Mouse (Mus musculus): ENCODE results near the gene Golga3. TPM values are rescaled to one million over a fixed set of nuclear protein-coding genes. Genes with fewer than 3 reads are reported as not detected.
A peak's percentile ranks its signal among the peaks of the same experiment; 100 is the strongest.

Golga3 gene
- total RNA-seq (2021): 10 to 100 TPM; 36.4 to 39.9 TPM
- long read RNA-seq, experiment 1, full-length matches to known transcripts: 4 of 17 reads
- long read RNA-seq, experiment 1, partial matches to known transcripts: 11 of 17 reads
- long read RNA-seq, experiment 1, other reads (novel, unspliced or antisense): 2 of 17 reads
- long read RNA-seq, experiment 2, full-length matches to known transcripts: 3 of 20 reads
- long read RNA-seq, experiment 2, partial matches to known transcripts: 16 of 20 reads
- long read RNA-seq, experiment 2, other reads (novel, unspliced or antisense): 1 of 20 reads

GRCm38 (mm10) chr5:110176362-110177020, at the start of gene Golga3:
Gene Golga3 (plus strand): TSS chr5:110176701.
- DNase-seq: peak; percentile 90 to 91
- intact Hi-C loops (cut with DNase I): loop anchor here (5.0 kb wide), 1 partner anchor 39 kb away; the partner anchor contains the start of gene Chfr

DNA sequence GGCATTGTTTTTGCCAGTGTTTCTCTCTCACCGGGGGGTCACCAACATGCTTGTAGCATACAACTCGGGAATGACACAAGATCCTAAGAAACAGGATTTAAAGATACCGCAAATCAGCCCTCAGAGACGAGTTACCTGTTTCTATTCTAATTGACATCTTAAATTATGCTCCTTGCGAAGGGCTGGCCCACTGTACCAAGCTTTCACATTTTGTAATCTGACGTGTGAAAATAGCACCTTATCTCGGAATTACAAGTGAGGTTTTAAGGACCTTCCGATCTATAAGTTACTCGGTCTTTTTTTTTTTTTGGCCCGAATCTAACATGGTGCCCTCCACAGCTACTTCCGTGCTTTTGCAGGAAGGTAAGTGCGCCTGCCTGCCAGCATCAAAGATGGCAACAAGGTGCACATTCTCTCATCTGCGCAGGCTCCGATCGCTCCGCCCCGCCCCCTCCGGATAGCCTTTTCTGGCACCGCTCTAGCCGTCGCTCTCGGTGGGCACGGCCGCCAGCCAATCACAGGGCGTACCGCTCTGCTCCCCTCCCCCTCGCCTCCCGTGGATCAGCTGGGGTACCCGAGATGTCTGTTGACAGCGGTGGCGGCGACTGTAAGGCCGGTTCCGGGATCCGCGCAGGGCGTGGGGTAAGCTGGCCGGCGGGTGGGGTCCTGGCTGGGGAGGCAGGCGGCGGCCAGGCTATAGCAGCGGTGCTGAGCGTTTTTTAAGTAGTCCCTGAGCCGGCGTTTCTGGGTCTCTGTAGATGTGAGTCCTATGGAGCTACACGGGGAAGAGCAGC, 41.0 kb upstream of the Golga3 start, which contains the start of gene Chfr:
TSS of gene Chfr (plus strand) at position 550 of the 794 bp plus-strand sequence.
- intact Hi-C loops (cut with DNase I): loop anchor here (5.0 kb wide), 1 partner anchor 42 kb away; the partner anchor contains the start of gene Golga3
- peak; percentile 98 to 99 for DNase-seq

- intact Hi-C loops (cut with DNase I): loop anchor here (5.0 kb wide), 1 partner anchor 41 kb away; the partner anchor contains the start of gene Golga3
- DNase-seq: no peak
Observed at GRCm38 (mm10) chr5:110136087-110136464, 40.4 kb upstream of the Golga3 start.

- DNase-seq: no peak
- intact Hi-C loops (cut with DNase I): loop anchor here (5.0 kb wide), 1 partner anchor 39 kb away; the partner anchor contains the start of gene Golga3
Observed at GRCm38 (mm10) chr5:110137816-110138215, 38.7 kb upstream of the Golga3 start.

- DNase-seq: no peak
- intact Hi-C loops (cut with DNase I): loop anchor here (5.0 kb wide), 1 partner anchor 38 kb away; the partner anchor contains the start of gene Golga3
Observed at GRCm38 (mm10) chr5:110139325-110139724, 37.2 kb upstream of the Golga3 start.

GRCm38 (mm10) chr5:110140424-110140823, 36.1 kb upstream of the Golga3 start:
- DNase-seq: no peak
- intact Hi-C loops (cut with DNase I): no loop called here

DNA sequence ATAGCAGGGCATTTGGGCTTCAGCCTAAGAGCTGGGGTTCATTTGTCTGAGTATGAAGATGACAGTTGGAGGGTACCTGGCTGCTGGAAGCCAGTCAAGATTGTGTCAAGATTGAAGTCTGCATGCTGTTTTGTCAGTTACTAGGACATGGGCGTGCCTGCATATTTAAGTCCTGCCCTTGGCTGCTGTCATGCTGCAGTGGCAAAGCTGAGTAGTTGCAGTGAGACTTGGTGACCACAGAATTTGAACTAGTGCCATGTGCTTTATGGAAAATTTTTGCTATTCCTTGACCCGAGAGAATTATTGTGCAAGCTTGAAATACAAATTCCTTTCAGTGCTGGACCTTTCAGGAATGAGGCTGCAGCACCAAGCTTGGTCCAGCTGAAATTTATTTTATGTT, 34.2 kb upstream of the Golga3 start:
- DNase-seq: no peak
- intact Hi-C loops (cut with DNase I): no loop called here

- DNase-seq: no peak
- intact Hi-C loops (cut with DNase I): no loop called here
Observed at GRCm38 (mm10) chr5:110143007-110143406, 33.5 kb upstream of the Golga3 start.

DNA sequence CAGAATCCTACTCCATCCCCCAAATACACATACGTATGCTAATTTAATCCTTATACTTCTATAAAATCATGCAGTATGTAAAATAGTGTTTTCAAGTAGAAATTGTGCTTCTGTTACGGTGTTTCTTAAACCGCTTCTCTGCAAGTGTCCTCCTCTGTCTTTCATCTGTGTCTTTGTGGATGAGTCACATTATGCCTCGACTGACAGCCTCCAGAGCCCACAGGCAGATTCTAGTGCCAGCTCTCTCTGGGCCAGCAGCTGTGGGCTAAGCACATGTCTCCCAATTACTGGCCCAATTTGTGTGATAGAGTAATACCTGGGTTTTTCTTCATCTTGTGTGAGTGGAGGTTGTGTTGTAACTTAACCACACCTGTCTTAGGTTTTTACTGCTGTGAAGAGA, 7.1 kb upstream of the Golga3 start:
- intact Hi-C loops (cut with DNase I): no loop called here
- DNase-seq: no peak

DNA sequence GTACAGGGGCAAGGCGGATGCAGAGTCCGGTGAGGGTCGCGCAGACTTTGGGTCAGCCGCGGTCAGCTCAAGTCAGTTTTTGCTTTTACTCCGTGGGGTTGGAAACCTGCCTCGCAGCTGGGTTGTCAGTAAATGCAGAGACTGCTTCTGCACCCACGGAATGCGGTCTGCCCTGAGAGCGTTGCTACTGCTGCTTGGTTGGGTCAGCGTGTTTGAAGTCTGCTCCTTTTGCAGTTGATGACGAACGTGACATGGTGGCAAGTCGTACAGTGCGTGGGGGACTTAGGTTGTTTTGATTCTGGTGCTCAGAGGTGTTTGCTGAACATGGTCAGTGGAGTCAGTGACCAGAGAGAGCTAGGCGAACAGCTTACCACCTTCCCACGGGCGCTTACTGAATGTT, 520 bp downstream of the Golga3 start:
- intact Hi-C loops (cut with DNase I): loop anchor here (5.0 kb wide), 1 partner anchor 40 kb away; the partner anchor contains the start of gene Chfr
- DNase-seq: no peak

DNA sequence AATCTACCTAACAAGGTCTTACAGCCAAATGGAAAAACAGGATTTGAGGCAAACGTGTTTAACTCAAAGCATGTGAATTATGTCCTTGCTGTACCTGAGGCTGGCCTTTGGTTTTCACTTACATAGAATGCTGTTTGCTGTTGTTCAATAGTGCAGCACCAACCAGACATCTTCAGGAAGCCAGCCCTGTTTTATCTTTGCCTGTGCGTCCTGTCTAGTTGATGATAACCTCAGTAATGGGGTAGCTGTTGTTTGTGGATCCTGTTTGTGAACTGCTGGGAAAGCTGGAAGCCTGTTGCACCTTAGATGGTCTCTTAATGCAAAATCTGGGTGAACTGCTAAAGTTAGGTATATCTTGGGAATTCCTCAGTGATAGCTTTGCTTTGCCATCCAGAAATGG, 2.1 kb downstream of the Golga3 start:
- intact Hi-C loops (cut with DNase I): loop anchor here (5.0 kb wide), 1 partner anchor 41 kb away; the partner anchor contains the start of gene Chfr
- no peak for DNase-seq

DNA sequence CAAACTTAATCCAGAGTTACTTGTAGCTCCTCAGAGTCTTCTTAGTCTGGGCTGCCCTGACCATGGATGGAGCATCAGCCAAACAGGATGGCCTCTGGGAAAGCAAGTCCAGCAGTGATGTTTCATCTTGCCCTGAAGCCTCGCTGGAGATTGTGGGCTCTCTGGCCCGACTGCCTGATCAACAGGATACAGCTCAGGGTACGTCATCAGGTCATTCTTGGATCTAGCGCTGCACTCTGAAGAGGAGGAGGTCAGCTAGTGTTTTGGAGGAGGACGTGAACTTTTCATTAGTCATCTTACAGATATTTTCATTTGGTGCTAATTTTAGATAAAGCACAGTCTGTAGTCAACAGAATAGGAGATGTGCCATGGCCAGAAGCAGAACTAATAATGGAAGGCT, 5.2 kb downstream of the Golga3 start:
- intact Hi-C loops (cut with DNase I): no loop called here
- no peak for DNase-seq

- intact Hi-C loops (cut with DNase I): no loop called here
- DNase-seq: no peak
Observed at GRCm38 (mm10) chr5:110203164-110203895, 26.8 kb downstream of the Golga3 start.

DNA sequence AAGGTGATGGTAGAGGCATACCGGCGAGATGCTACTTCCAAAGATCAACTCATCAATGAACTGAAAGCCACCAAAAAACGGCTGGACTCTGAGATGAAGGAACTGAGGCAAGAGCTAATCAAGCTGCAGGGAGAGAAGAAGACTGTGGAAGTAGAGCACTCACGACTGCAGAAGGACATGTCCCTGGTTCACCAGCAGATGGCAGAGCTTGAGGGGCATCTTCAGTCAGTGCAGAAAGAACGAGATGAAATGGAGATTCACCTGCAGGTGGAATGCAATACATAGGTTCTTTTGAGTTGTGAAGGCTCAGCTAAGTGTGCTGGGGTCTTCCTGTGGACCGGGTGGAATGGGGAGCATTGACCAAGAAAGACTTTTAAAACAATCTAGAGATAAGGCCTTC, 28.3 kb downstream of the Golga3 start:
- DNase-seq: no peak
- intact Hi-C loops (cut with DNase I): loop anchor here (1.0 kb wide), 1 partner anchor 16 kb away; no protein-coding TSS in a partner anchor

DNA sequence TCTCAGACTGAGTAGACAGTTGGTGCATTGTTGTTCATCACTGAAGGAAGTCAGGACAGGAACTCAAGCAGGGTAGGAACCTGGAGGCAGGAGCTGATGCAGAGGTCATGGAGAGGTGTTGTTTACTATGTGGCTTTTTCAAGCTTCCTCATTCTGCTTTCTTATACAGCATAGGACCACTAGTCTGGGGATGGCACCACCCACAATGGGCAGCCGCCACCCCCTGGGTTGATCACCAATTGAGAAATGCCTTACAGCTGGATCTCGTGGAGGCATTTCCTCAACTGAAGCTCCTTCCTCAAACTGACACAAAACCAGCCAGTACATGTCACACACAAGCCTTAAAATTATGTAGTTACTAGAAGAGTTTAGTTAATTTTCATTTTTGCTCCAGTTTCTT, 34.8 kb downstream of the Golga3 start:
- intact Hi-C loops (cut with DNase I): no loop called here
- no peak for DNase-seq

GRCm38 (mm10) chr5:110216780-110217179, 40.3 kb downstream of the Golga3 start:
- intact Hi-C loops (cut with DNase I): no loop called here
- DNase-seq: no peak

GRCm38 (mm10) chr5:110220331-110220730, 43.8 kb downstream of the Golga3 start:
- intact Hi-C loops (cut with DNase I): no loop called here
- no peak for DNase-seq

DNA sequence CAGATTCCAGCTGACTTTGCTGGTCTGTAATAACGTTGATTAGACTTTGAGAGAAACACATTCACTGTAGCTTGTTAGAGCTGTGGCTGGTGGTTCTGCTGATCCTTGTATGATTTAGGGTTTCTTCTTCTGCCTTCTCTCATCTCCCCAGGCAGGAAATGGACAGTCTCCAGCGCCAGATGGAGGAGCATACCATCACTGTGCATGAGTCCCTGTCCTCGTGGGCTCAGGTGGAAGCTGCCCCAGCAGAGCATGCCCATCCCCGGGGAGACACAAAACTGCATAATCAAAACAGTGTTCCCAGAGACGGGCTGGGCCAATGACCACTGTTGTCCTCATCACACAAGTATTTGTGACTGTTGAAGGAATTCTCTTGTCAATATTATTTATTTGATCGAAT, 46.3 kb downstream of the Golga3 start:
- intact Hi-C loops (cut with DNase I): no loop called here
- DNase-seq: no peak

DNA sequence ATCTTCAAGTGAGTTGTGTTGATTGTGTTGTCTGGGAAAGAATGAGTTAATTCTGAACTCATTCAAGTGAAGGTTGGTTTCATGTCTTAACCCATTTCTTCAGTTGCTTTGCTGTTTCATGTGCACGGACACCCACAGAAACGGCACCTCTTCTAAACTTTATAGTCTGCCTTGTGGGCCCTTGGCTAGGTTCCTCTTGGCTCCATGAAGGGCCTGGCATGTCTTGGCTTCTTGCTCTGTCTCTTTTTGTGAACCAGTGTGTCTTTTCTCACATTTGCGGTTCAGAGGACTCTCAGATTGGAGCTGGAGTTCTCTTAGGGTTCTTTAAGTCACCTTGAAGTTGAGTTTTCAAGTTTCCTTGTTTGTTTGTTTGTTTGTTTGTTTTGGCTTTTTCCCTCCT, 48.6 kb downstream of the Golga3 start:
- no peak for DNase-seq
- intact Hi-C loops (cut with DNase I): no loop called here

GRCm38 (mm10) chr5:110227336-110227883, 50.9 kb downstream of the Golga3 start:
- intact Hi-C loops (cut with DNase I): no loop called here
- DNase-seq: no peak

Data from gastrocnemius, postnatal 36 days (tissue).